Mouse (Mus musculus) v-Abl transformed pro-B cells (cell line): ENCODE results near the gene Rps9.

Experiments
- in situ Hi-C, 2 experiments: fragments of 400-800 bp; cut with MboI; formaldehyde crosslinking; loops; one replicate each; pipeline ENCODE4 v1.15.1; 2025; ENCODE audit not compliant: unreplicated experiment in 2 of 2

Gene Rps9

DNA sequence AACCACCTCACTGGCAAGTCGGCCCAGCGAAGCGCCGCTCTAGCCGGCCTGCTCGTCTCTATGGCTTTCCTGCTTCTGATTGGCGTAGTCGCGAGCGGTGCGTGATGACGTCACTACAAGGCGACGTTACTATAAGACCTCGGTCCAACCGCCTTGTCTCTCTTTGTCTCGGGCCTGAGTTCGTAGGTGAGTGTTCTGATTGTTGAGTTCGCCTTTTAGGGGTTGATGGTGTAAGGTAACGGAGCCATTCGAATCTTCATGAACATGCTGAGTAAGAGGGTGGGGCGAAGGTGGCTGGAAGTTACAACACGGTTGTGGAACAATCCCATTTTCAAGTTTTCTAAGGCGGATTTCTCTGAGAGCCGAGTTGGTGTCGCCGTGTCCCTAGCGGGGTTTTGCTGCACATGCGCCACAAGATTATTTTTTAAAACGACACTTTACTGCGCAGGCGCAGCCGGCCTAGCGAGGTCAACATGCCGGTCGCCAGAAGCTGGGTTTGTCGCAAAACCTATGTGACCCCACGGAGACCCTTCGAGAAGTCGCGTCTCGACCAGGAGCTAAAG, at the start of gene Rps9:
Gene Rps9 (plus strand): TSS at position 115 of the 563 bp plus-strand sequence.
- in situ Hi-C loops, result loop anchor here (5.0 to 10.0 kb wide), 3 partner anchors 42 to 801 kb away; partner anchors contain the start of genes Cnot3 (in 1 of the 2) and Ppp1r12c (in 1 of the 2)

DNA sequence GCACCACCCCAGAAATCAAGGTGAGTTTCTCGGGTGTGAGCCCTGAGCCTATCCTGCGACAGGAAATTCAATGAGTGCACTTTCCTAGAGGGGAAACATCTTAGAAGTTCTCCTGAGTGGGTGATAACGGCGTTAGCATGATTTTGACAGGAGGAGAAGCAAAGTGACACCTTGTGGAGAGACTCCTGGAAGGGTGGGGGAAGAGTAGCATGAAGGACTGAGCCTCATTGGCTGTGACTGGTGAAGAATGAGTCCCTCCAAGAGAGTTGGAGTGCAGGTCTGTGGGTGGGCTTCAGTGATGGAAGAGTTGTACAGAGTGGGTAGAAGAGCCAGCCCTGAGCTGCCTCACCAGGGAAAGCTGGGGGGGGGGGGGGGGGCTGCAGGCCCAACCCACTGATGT, 46.8 kb upstream of the Rps9 start:
- in situ Hi-C loops, result no loop called here

DNA sequence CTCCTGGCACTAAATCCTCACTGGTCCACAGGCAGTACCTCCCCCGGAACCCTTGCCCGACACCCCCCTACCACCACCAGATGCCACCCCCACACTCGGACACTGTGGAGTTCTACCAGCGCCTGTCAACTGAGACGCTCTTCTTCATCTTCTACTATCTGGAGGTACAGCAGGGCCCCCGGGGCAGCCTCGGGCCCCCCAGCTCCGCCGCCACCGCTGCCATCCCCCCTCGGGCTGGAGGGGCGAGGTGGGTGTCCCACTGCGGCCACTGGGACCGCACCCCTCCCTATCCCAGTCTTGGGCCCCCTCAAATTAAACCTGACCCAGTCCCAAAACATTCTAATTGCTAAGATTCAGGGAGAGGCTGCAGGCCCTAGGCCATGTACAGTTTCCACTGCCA, 45.2 kb upstream of the Rps9 start:
- in situ Hi-C loops, result no loop called here

GRCm38 (mm10) chr7:3664524-3665214, 39.1 kb upstream of the Rps9 start:
- in situ Hi-C loops, result loop anchor here in 1 of 2 experiments (5.0 kb wide), 1 partner anchor 38 kb away; the partner anchor contains the start of gene Rps9

DNA sequence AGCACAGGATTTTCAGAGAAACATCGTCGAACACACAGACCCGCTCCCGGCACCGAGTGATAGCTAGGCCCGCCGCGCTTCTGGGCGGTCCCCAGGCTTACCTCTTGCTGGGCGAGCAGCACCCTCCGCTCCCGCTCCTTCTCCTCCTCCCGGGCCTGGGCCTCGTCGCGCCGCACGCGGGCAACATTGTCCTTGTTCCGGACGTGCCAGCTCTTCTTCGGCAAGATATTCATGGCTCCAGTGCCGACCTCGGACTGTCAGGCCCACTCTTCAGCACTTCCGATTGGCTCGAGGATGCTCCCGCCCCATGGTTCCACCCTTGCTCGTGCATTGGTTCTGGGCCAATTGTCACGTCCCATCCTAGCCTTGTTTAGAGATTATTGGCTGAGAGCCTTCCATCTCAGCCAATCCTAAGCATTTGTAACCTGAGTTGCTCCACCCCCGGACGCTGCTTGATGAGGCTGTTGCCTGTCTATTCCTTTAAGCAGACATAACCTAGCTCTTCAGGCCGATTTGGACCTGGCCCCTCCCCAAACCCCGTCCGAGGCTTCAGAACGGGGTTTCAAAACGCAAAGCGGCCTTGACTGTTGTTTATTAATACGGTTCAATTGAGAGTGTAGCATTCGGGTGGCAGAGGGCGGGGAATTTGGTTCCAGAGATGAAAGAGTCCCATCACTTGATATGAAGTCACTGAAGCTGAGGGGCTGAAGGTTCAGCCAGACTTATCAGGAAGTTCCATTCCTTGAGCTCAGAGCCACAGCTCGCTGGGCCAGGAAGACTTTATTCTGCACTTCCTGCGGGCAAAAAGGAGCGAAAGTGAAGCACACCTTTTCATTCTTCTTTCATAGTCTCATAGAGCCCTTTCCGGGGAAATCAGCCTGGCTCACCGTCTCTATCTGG, 38.3 kb upstream of the Rps9 start, which contains the start of gene Leng1:
Gene Leng1 (minus strand): TSS at position 626 of the 900 bp plus-strand sequence.
- in situ Hi-C loops, result no loop called here

- in situ Hi-C loops, result no loop called here
These were observed 36.8 kb upstream of the Rps9 start for GRCm38 (mm10) chr7:3666921-3667391.

GRCm38 (mm10) chr7:3674507-3675227, 29.1 kb upstream of the Rps9 start:
- in situ Hi-C loops, result loop anchor here (25.0 kb wide), 4 partner anchors 387 to 988 kb away; partner anchors contain the start of genes Myadm (in 2 of the 2), Ppp6r1 (in 2 of the 2), Prkcg (in 2 of the 2) and Ppp1r12c (in 1 of the 2)

GRCm38 (mm10) chr7:3675228-3675548, 28.6 kb upstream of the Rps9 start:
- in situ Hi-C loops, result loop anchor here (25.0 kb wide), 4 partner anchors 388 to 987 kb away; partner anchors contain the start of genes Myadm (in 2 of the 2), Ppp6r1 (in 2 of the 2), Prkcg (in 2 of the 2) and Ppp1r12c (in 1 of the 2)

- in situ Hi-C loops, result loop anchor here (25.0 kb wide), 4 partner anchors 389 to 986 kb away; partner anchors contain the start of genes Myadm (in 2 of the 2), Ppp6r1 (in 2 of the 2), Prkcg (in 2 of the 2) and Ppp1r12c (in 1 of the 2)
These were observed 27.4 kb upstream of the Rps9 start for GRCm38 (mm10) chr7:3676371-3676770.

DNA sequence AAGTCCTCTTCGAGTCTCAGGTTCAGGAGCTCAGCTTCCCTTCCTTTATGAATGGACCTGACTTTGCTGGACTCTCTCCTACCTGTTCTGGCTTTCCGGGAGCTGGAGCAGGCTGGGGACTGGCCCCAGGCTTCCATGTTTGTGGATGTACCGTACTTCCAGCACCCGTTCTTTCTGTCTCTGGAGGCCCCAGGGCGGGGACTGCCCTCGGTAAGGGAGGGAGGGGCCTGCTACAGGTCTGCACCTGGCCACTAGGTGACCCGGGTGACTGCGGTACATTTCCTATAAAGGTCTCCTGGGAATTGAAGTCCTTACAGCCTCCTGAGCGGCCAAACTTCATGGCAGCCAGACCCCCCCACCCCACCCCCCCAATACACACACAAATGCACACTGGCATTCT, 26.5 kb upstream of the Rps9 start, which contains the start of gene Tmc4:
Gene Tmc4 (minus strand): TSS at position 212 of the 400 bp plus-strand sequence.
- in situ Hi-C loops, result loop anchor here (25.0 kb wide), 4 partner anchors 390 to 985 kb away; partner anchors contain the start of genes Myadm (in 2 of the 2), Ppp6r1 (in 2 of the 2), Prkcg (in 2 of the 2) and Ppp1r12c (in 1 of the 2)

GRCm38 (mm10) chr7:3683908-3684550, 19.8 kb upstream of the Rps9 start:
- in situ Hi-C loops, result loop anchor here (25.0 kb wide), 4 partner anchors 397 to 978 kb away; partner anchors contain the start of genes Myadm (in 2 of the 2), Ppp6r1 (in 2 of the 2), Prkcg (in 2 of the 2) and Ppp1r12c (in 1 of the 2)

DNA sequence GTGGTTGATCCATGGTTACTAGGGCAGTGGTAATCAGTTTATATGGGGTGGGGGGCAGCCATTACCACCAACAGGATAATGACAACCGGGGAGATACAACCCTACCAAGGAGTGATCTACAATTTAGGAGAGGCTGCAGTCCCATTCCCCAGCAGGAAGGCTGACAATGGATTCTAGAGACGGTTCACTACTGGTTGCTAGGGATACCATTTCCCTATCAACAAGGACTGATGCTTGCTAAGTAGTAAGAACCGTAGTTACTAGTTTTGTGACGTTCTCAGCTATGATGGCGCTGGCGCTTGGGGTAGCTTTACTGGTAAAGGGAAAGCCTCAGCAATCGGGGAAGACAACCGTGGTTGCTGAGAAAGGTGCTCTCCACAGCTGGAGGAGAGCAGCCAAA, 19.1 kb upstream of the Rps9 start:
- in situ Hi-C loops, result loop anchor here (25.0 kb wide), 4 partner anchors 397 to 978 kb away; partner anchors contain the start of genes Myadm (in 2 of the 2), Ppp6r1 (in 2 of the 2), Prkcg (in 2 of the 2) and Ppp1r12c (in 1 of the 2)

GRCm38 (mm10) chr7:3685400-3686187, 18.2 kb upstream of the Rps9 start:
- in situ Hi-C loops, result loop anchor here (25.0 kb wide), 4 partner anchors 398 to 977 kb away; partner anchors contain the start of genes Myadm (in 2 of the 2), Ppp6r1 (in 2 of the 2), Prkcg (in 2 of the 2) and Ppp1r12c (in 1 of the 2)

GRCm38 (mm10) chr7:3691919-3692318, 11.9 kb upstream of the Rps9 start:
- in situ Hi-C loops, result loop anchor here (10.0 to 25.0 kb wide), 6 partner anchors 405 to 970 kb away; partner anchors contain the start of genes Myadm (in 2 of the 2), Ppp6r1 (in 2 of the 2), Prkcg (in 2 of the 2) and Leng8 (in 1 of the 2)

DNA sequence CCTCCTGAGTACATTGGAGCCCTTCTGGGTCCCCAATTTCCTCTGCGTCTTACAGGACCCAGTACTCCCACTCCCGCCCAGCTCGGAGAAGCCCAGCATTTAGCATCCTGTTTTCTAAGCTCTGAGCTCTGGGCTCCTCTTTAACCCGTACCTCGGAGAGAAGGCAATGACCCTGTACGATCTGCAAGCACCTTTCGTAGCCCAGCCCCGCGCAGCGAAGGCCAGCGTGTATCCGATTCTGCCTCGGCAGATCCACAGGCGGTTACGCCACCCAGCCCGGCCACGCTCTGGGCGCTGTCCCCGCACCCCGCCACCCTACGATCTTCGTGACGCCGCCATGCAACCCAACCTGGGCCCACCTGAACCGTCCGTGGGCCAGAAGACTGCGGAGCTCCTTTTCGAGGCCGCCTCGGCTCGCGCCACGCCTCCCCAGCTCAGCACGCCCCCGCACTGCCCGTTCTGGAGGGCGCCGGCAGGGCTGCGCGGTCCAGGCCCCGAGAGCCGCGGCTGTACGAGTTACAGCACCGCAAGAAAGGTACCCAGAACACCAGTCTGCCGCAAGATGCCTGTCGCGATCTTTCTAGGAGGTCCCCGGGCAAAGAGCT, 11.3 kb upstream of the Rps9 start, which contains the start of gene Tsen34:
Gene Tsen34 (plus strand): TSS at position 482 of the 605 bp plus-strand sequence.
- in situ Hi-C loops, result loop anchor here (10.0 to 25.0 kb wide), 6 partner anchors 405 to 970 kb away; partner anchors contain the start of genes Myadm (in 2 of the 2), Ppp6r1 (in 2 of the 2), Prkcg (in 2 of the 2) and Leng8 (in 1 of the 2)

DNA sequence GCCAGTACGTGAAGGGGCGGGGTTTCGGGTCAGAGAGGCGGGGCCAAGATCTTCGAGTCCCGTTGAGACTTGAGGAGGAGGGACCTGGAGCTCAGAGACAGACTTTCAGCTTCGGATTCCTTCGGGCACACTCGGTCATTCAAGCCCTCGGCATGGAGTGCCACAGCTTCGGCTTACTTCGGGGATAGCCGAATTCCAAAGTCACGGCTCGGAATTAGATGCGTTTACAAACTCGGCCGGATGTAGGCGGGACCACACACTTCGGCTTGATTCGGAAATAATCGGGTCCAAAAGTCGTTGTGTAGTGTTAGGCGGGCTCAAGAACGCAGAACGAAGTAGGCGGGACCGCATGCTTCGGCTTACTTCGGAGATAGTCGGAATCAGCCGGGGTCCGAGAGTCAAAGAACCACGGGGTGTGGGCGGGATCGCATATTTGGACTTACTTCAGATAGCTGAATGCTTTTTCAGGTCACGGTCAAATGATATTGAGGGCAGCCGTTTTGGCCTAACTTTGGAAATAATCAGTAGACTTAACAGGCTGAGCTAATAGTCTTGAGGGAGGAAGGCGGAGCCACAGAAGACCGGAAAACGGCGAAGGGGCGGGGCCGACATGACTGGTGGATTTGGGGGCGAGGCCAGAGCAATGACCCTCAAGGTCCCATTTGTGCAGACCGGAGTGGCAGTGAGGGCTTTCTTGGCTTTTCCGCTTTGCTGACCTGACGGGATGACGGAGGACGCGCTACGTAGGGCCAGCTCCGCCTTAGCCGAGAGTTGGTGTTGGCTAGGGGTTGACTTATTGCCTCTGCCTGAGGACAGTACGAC, 10.6 kb upstream of the Rps9 start, which contains the start of gene Mboat7:
Gene Mboat7 (minus strand): TSS at position 537 of the 822 bp plus-strand sequence.
- in situ Hi-C loops, result loop anchor here (10.0 to 25.0 kb wide), 6 partner anchors 406 to 969 kb away; partner anchors contain the start of genes Myadm (in 2 of the 2), Ppp6r1 (in 2 of the 2), Prkcg (in 2 of the 2) and Leng8 (in 1 of the 2)
